8 mouse cellular contexts compared by ENCODE assay signal in genomic region chrX:73483484-73483810, GRCm38 (mm10). TPM values are rescaled to one million over a fixed set of nuclear protein-coding genes. Genes with fewer than 3 reads are reported as not detected.
DNase-seq lines count a peak whose midpoint lies in the region; ATAC-seq and TF ChIP-seq lines count a peak whose summit lies in the region.

Gene Bgn, plus strand, starts transcription at chrX:73483602.

- WGBS in intestine, embryonic 16.5 days, result 14% methylated on average over 13 of the region's 14 CpGs
- 31% methylated on average over 14 of the region's 14 CpGs for WGBS in liver, embryonic 14.5 days (ENCODE audit: insufficient replicate concordance)

- H3K27ac ChIP-seq in intestine, embryonic 16.5 days (ENCODE audit: low read length), result peak within 1 kb of the TSS; percentile 41
- H3K27ac ChIP-seq in liver, embryonic 14.5 days, result no peak within 1 kb of the TSS

- peak; percentile 32 for DNase-seq in embryo, embryonic 11 days
- DNase-seq in embryo, embryonic 10.5 days (ENCODE audit: low spot score), result no peak
- DNase-seq in adrenal gland, postnatal 36 days, result peak in 1 of 2 experiments; percentile 22
- peak in 1 of 2 experiments; percentile 40 for DNase-seq in gastrocnemius, postnatal 4 days (ENCODE audit: low spot score in 2 of 2)
- no peak for DNase-seq in liver, embryonic 14.5 days (ENCODE audit: low read depth in 3 of 3, low spot score in 3 of 3)
- DNase-seq in embryo, embryonic 10 days (ENCODE audit: low spot score), result no peak

- peak within 1 kb of the TSS; percentile 60 for H3K9ac ChIP-seq in intestine, embryonic 16.5 days (ENCODE audit: low read depth, low read length)
- H3K9ac ChIP-seq in liver, embryonic 14.5 days (replicated peaks), result no peak within 1 kb of the TSS

- no peak for TF ChIP-seq EP300 in liver, embryonic 14.5 days (IDR thresholded peaks at IDR 0.05; ENCODE audit: low read depth)

- 0 out of 2 replicates have a peak, but pooled peaks cover 8% of the 10 kb centered on the region for H3K27me3 ChIP-seq in intestine, embryonic 16.5 days (replicated peaks; ENCODE audit: control insufficient read depth, insufficient read depth, low read length)
- H3K27me3 ChIP-seq in liver, embryonic 14.5 days (ENCODE audit: control insufficient read depth, insufficient read depth, low read length), result no peaks in the 10 kb centered on the region; the same call in 1 of the 2 replicates

- H3K36me3 ChIP-seq in intestine, embryonic 16.5 days (ENCODE audit: control insufficient read depth, insufficient read depth, low read length), result no peaks in the 10 kb centered on the region
- H3K36me3 ChIP-seq in liver, embryonic 14.5 days (replicated peaks; ENCODE audit: control insufficient read depth, insufficient read depth, low read depth), result no peaks in the 10 kb centered on the region

- no peaks in the 10 kb centered on the region for H3K4me1 ChIP-seq in intestine, embryonic 16.5 days (ENCODE audit: control insufficient read depth, insufficient read depth, low read length)
- H3K4me1 ChIP-seq in liver, embryonic 14.5 days (replicated peaks; ENCODE audit: control insufficient read depth in 2 of 2, insufficient read depth in 2 of 2, low read length in 1 of 2), result 0 out of 4 replicates have a peak, but pooled peaks cover 0 to 1% of the 10 kb centered on the region in 2 experiments

- peak within 1 kb of the TSS; percentile 47 for H3K4me2 ChIP-seq in intestine, embryonic 16.5 days (ENCODE audit: low read depth, low read length)
- H3K4me2 ChIP-seq in liver, embryonic 14.5 days (ENCODE audit: low read depth), result no peak within 1 kb of the TSS

- H3K9me3 ChIP-seq in intestine, embryonic 16.5 days (ENCODE audit: control insufficient read depth, low read length), result no peaks in the 10 kb centered on the region
- H3K9me3 ChIP-seq in liver, embryonic 14.5 days (ENCODE audit: control insufficient read depth, low read length), result no peaks in the 10 kb centered on the region

- TF ChIP-seq CTCF in liver, embryonic 14.5 days (IDR thresholded peaks at IDR 0.05; ENCODE audit: low read depth), result no peak

- peak within 1 kb of the TSS; percentile 44 for H3K4me3 ChIP-seq in intestine, embryonic 16.5 days (ENCODE audit: low read length)
- peak within 1 kb of the TSS in 1 of 2 experiments; percentile 0; a peak in 1 of 4 replicates for H3K4me3 ChIP-seq in liver, embryonic 14.5 days (ENCODE audit: insufficient read depth in 1 of 2, low read depth in 2 of 2, low read length in 2 of 2)

- ATAC-seq in intestine, embryonic 16.5 days, result peak; percentile 66
- ATAC-seq in liver, embryonic 14.5 days (ENCODE audit: insufficient read depth), result no peak
- ATAC-seq in inflammation-experienced regulatory T-cells, adult 6 months, result no peak

RNA-seq across cellular contexts. Expression of gene Bgn, which starts in this region (rescaled TPM):
- 100 to 1,000 TPM; 251 to 260 TPM for total RNA-seq in adrenal gland, postnatal 36 days (2021)
- total RNA-seq in gastrocnemius, postnatal 4 days (2021), result 100 to 1,000 TPM; 487 to 574 TPM
- polyA plus RNA-seq in intestine, embryonic 16.5 days (2015; fragmentation: Nextera tagmentation; extraction: Ambion mirVana), result 48.1 and 54.3 TPM in 2 replicates
- 19.0 and 20.6 TPM in 2 replicates for polyA plus RNA-seq in liver, embryonic 14.5 days (2012; rRNA removed)
- polyA plus RNA-seq in liver, embryonic 14.5 days (2014; fragmentation: Nextera tagmentation; extraction: Ambion mirVana), result 11.1 and 11.8 TPM in 2 replicates
- polyA plus RNA-seq in inflammation-experienced regulatory T-cells, adult 6 months (2017; shearing (Covaris generic)), result 1 to 10 TPM in 1 of 3 experiments, not detected in 2; 1.1 TPM

Comparison
In these comparisons a context has a peak if more than half of its experiments do, and no peak if none do; other contexts are left out.
1. RNA of gene Bgn (polyA plus RNA-seq): 48.1 to 54.3 TPM in intestine, embryonic 16.5 days and 11.1 to 20.6 TPM in liver, embryonic 14.5 days; 1.1 TPM in inflammation-experienced regulatory T-cells, adult 6 months; every median in the first group is over 4 times any median in the second.